Mouse (Mus musculus): ENCODE data around the gene Chil3. TPM values are rescaled to one million over a fixed set of nuclear protein-coding genes. Genes with fewer than 3 reads are reported as not detected.

Gene Chil3
- polyA plus RNA-seq, 1 experiment, result 3.3 TPM

- Histone ChIP-seq H3K4me1 (ENCODE audit: control insufficient read depth, insufficient read depth, low read length) (no peaks in the 10 kb centered on the region), H3K27me3 (ENCODE audit: control insufficient read depth, insufficient read depth, low read length) (no peaks in the 10 kb centered on the region), H3K27ac (ENCODE audit: control insufficient read depth, insufficient read depth, low read depth, low read length) (no peak within 1 kb of the TSS), H3K36me3 (ENCODE audit: control insufficient read depth, insufficient read depth, low read length) (no peaks in the 10 kb centered on the region), H3K4me3 (ENCODE audit: control insufficient read depth, low read depth, low read length) (no peak within 1 kb of the TSS)
- no peak for TF ChIP-seq POLR2A (IDR thresholded peaks at IDR 0.05; ENCODE audit: control insufficient read depth, low read depth, low read length)
- TF ChIP-seq CTCF (IDR thresholded peaks at IDR 0.05; ENCODE audit: control insufficient read depth, insufficient read depth, insufficient replicate concordance, low read depth, low read length), result no peak
These were observed 54.4 kb downstream of the Chil3 start, which contains the start of gene Chia1 for GRCm38 (mm10) chr3:106112929-106113328. Chia1 (plus strand) TSS chr3:106113229.

Other genes with a start within 250 kb of the Chil3 start
- 0.14 TPM in 1 of 2 replicates, not detected in the other for gene I830077J02Rik, start 234.9 kb downstream of the Chil3 start, polyA plus RNA-seq (2012; rRNA removed)
- gene Wdr77, start 208.2 kb downstream of the Chil3 start, polyA plus RNA-seq (2012; rRNA removed), result 50.4 and 55.8 TPM in 2 replicates
- gene Atp5f1, start 207.5 kb downstream of the Chil3 start, polyA plus RNA-seq (2012; rRNA removed), result 68.0 and 69.0 TPM in 2 replicates
- 10.3 and 13.3 TPM in 2 replicates for gene Ovgp1, start 193.9 kb downstream of the Chil3 start, polyA plus RNA-seq (2012; rRNA removed)
- gene Pifo, start 152.9 kb downstream of the Chil3 start, polyA plus RNA-seq (2012; rRNA removed), result 101 and 112 TPM in 2 replicates
- 0.24 and 1.1 TPM in 2 replicates for gene Chil5, start 134.8 kb downstream of the Chil3 start, polyA plus RNA-seq (2012; rRNA removed)
- 0.66 and 0.70 TPM in 2 replicates for gene Chia1, start 54.3 kb downstream of the Chil3 start, polyA plus RNA-seq (2012; rRNA removed)
- not detected in 2 replicates for gene Chil4, start 51.9 kb upstream of the Chil3 start, polyA plus RNA-seq (2012; rRNA removed)
- gene Chil6, start 238.6 kb upstream of the Chil3 start, polyA plus RNA-seq (2012; rRNA removed), result not detected in 2 replicates